Mouse (Mus musculus) activated CD4-positive, CD25-positive, alpha-beta regulatory T cell, adult 4 months (primary cell): Measurements from ENCODE around the gene Tlr12. TPM values are rescaled to one million over a fixed set of nuclear protein-coding genes. Genes with fewer than 3 reads are reported as not detected.
"Not testable (repeated sequence)": the region's sequence is repeated elsewhere in the genome, so short reads cannot be mapped to it uniquely, and the experiment has no call there.

Experiments
- ATAC-seq: one replicate; pipeline ENCODE4 v1.8.0; 2017
- polyA plus RNA-seq, 2 experiments: library from polyadenylated mRNA; unstranded; fragments of 100-300 nt; shearing (Covaris generic); gene quantifications; one replicate each; pipeline ENCODE4 v1.2.1; 2017

The Tlr12 gene
- polyA plus RNA-seq = 1 to 10 TPM in 1 of 2 experiments, under 1 TPM in 1; 0.45 to 1.3 TPM

GRCm38 (mm10) chr4:128618246-128618911, at the start of gene Tlr12:
Gene Tlr12, minus strand, starts transcription at chr4:128618619.
- ATAC-seq = peak; percentile 55

- not testable (repeated sequence) for ATAC-seq
Observed at GRCm38 (mm10) chr4:128667195-128667594, 48.8 kb upstream of the Tlr12 start.

- not testable (repeated sequence) for ATAC-seq
Observed at GRCm38 (mm10) chr4:128666362-128666761, 47.9 kb upstream of the Tlr12 start.

GRCm38 (mm10) chr4:128664002-128664401, 45.6 kb upstream of the Tlr12 start:
- no peak for ATAC-seq

- ATAC-seq = no peak
Observed at GRCm38 (mm10) chr4:128661063-128661462, 42.6 kb upstream of the Tlr12 start.

GRCm38 (mm10) chr4:128660196-128660595, 41.8 kb upstream of the Tlr12 start:
- ATAC-seq = no peak

- no peak for ATAC-seq
Observed at GRCm38 (mm10) chr4:128655446-128655845, 37.0 kb upstream of the Tlr12 start.

GRCm38 (mm10) chr4:128654505-128655381, 36.3 kb upstream of the Tlr12 start, which contains the start of gene Phc2:
Gene Phc2, plus strand, starts transcription at chr4:128654702.
- peak; percentile 95 for ATAC-seq

- no peak for ATAC-seq
Observed at GRCm38 (mm10) chr4:128652584-128653298, 34.3 kb upstream of the Tlr12 start.

GRCm38 (mm10) chr4:128651530-128651929, 33.1 kb upstream of the Tlr12 start:
- ATAC-seq = no peak

- no peak for ATAC-seq
Observed at GRCm38 (mm10) chr4:128648567-128649255, 30.3 kb upstream of the Tlr12 start.

GRCm38 (mm10) chr4:128646762-128647161, 28.3 kb upstream of the Tlr12 start:
- ATAC-seq = no peak

- ATAC-seq = no peak
Observed at GRCm38 (mm10) chr4:128645896-128646295, 27.5 kb upstream of the Tlr12 start.

GRCm38 (mm10) chr4:128641766-128642717, 23.6 kb upstream of the Tlr12 start:
- ATAC-seq = no peak

GRCm38 (mm10) chr4:128638265-128638923, 20.0 kb upstream of the Tlr12 start:
- no peak for ATAC-seq

- no peak for ATAC-seq
Observed at GRCm38 (mm10) chr4:128637250-128637649, 18.8 kb upstream of the Tlr12 start.

GRCm38 (mm10) chr4:128635894-128636585, 17.6 kb upstream of the Tlr12 start:
- ATAC-seq = no peak

GRCm38 (mm10) chr4:128635451-128635850, 17.0 kb upstream of the Tlr12 start:
- ATAC-seq = no peak

GRCm38 (mm10) chr4:128621109-128621508, 2.7 kb upstream of the Tlr12 start:
- no peak for ATAC-seq

GRCm38 (mm10) chr4:128620572-128620971, 2.2 kb upstream of the Tlr12 start:
- ATAC-seq = no peak
